Mouse (Mus musculus) MEL (cell line): ENCODE results near the gene Rnf19b. TPM values are rescaled to one million over a fixed set of nuclear protein-coding genes. Genes with fewer than 3 reads are reported as not detected.

Experiments
- DNase-seq: peaks from one replicate; pipeline ENCODE4 v3.0.0; 2011; ENCODE audit warnings: low read depth, low spot score
- H3K27ac ChIP-seq: 2 replicates; pipeline ENCODE4 v1.5.1; 2012; ENCODE audit warnings: low read depth, mild to moderate bottlenecking, control low read depth, low read length, moderate library complexity; ENCODE audit not compliant: control insufficient read depth
- H3K27me3 ChIP-seq, 2 experiments: fragments of 150-350 bp in 1 of 2; sonication (generic) in 1 of 2; 2 replicates each; pipeline ENCODE4 v1.6.1; 2012; ENCODE audit warnings: low read length in 2 of 2, mild to moderate bottlenecking in 2 of 2, improper control_type of control experiment in 1 of 2, moderate library complexity in 1 of 2; ENCODE audit not compliant: insufficient read depth in 2 of 2, control insufficient read depth in 1 of 2
- H3K36me3 ChIP-seq, 2 experiments: 2 replicates each; pipeline ENCODE4 v1.6.1; 2012 to 2014; ENCODE audit warnings: low read length in 2 of 2, improper control_type of control experiment in 1 of 2, inconsistent platforms in 1 of 2, mild to moderate bottlenecking in 1 of 2; ENCODE audit not compliant: insufficient read depth in 2 of 2, control insufficient read depth in 1 of 2
- H3K4me1 ChIP-seq, 2 experiments: fragments of 150-350 bp in 1 of 2; sonication (generic) in 1 of 2; 2 replicates each; pipeline ENCODE4 v1.6.1; 2012; ENCODE audit warnings: low read length in 2 of 2, improper control_type of control experiment in 1 of 2, mild to moderate bottlenecking in 1 of 2; ENCODE audit not compliant: insufficient read depth in 2 of 2, control insufficient read depth in 1 of 2
- H3K4me3 ChIP-seq, 2 experiments: fragments of 150-350 bp in 1 of 2; sonication (generic) in 1 of 2; 2 replicates each; pipeline ENCODE4 v1.5.1; 2012; ENCODE audit warnings: low read depth in 2 of 2, low read length in 2 of 2, mild to moderate bottlenecking in 2 of 2, moderate library complexity in 2 of 2, control low read depth in 1 of 2, improper control_type of control experiment in 1 of 2; ENCODE audit not compliant: control insufficient read depth in 1 of 2, insufficient read depth in 1 of 2
- H3K79me2 ChIP-seq: 2 replicates; pipeline ENCODE4 v1.6.1; 2012; ENCODE audit warnings: mild to moderate bottlenecking, low read length, moderate library complexity; ENCODE audit not compliant: control insufficient read depth, poor library complexity, insufficient read depth
- H3K9ac ChIP-seq: 2 replicates; pipeline ENCODE4 v1.6.1; 2012; ENCODE audit warnings: low read depth, mild to moderate bottlenecking, control low read depth, low read length, moderate library complexity; ENCODE audit not compliant: control insufficient read depth, poor library complexity, severe bottlenecking
- H3K9me3 ChIP-seq: fragments of 150-350 bp; sonication (generic); replicated peaks from 2 replicates; pipeline ENCODE4 v1.6.1; 2012; ENCODE audit warnings: mild to moderate bottlenecking, low read length, improper control_type of control experiment, moderate library complexity; ENCODE audit not compliant: insufficient read depth
- BHLHE40 ChIP-seq: IDR thresholded peaks from 2 replicates; pipeline ENCODE4 v1.6.1; 2012; ENCODE audit warnings: low read depth, mild to moderate bottlenecking, inconsistent platforms, low read length, improper control_type of control experiment, borderline replicate concordance
- CTCF ChIP-seq, 3 experiments: IDR thresholded peaks in 2 of 3; conservative IDR thresholded peaks in 1 of 3; 2 replicates each; pipeline ENCODE4 v1.5.1; 2011 to 2012; ENCODE audit warnings: low read length in 3 of 3, low read depth in 2 of 3, mild to moderate bottlenecking in 2 of 3, improper control_type of control experiment in 1 of 3, inconsistent platforms in 1 of 3, mixed read lengths in 1 of 3, moderate library complexity in 1 of 3; ENCODE audit not compliant: control insufficient read depth in 1 of 3, insufficient read depth in 1 of 3, poor library complexity in 1 of 3, severe bottlenecking in 1 of 3
- E2F4 ChIP-seq: IDR thresholded peaks from 2 replicates; pipeline ENCODE4 v1.6.1; 2011; ENCODE audit warnings: low read depth, low read length, improper control_type of control experiment, borderline replicate concordance
- ELF1 ChIP-seq: IDR thresholded peaks from 2 replicates; pipeline ENCODE4 v1.6.1; 2014; ENCODE audit warnings: low read depth, mild to moderate bottlenecking, inconsistent platforms, low read length, improper control_type of control experiment, moderate library complexity
- EP300 ChIP-seq, 2 experiments: IDR thresholded peaks; 2 replicates each; pipeline ENCODE4 v1.6.1; 2011; ENCODE audit warnings: improper control_type of control experiment in 2 of 2, low read length in 2 of 2, low read depth in 1 of 2, mild to moderate bottlenecking in 1 of 2
- GABPA ChIP-seq: IDR thresholded peaks from 2 replicates; pipeline ENCODE4 v1.6.1; 2012; ENCODE audit warnings: low read depth, mild to moderate bottlenecking, inconsistent platforms, low read length, improper control_type of control experiment, moderate library complexity
- GATA1 ChIP-seq: IDR thresholded peaks from 2 replicates; pipeline ENCODE4 v1.6.1; 2011; ENCODE audit warnings: low read depth, low read length, improper control_type of control experiment
- MAFK ChIP-seq: IDR thresholded peaks from 2 replicates; pipeline ENCODE4 v1.6.1; 2011; ENCODE audit warnings: low read depth, mild to moderate bottlenecking, low read length, improper control_type of control experiment, borderline replicate concordance
- MAZ ChIP-seq: IDR thresholded peaks from 2 replicates; pipeline ENCODE4 v1.6.1; 2012; ENCODE audit warnings: low read depth, mild to moderate bottlenecking, inconsistent platforms, low read length, improper control_type of control experiment
- MYB ChIP-seq: IDR thresholded peaks from 2 replicates; pipeline ENCODE4 v1.6.1; 2011; ENCODE audit warnings: mild to moderate bottlenecking, low read depth, low read length, improper control_type of control experiment
- MYC ChIP-seq: IDR thresholded peaks from 2 replicates; pipeline ENCODE4 v1.6.1; 2011; ENCODE audit warnings: low read depth, mild to moderate bottlenecking, low read length, improper control_type of control experiment, moderate library complexity
- POLR2AphosphoS2 ChIP-seq: IDR thresholded peaks from 2 replicates; pipeline ENCODE4 v1.6.1; 2011; ENCODE audit warnings: low read length, improper control_type of control experiment
- RAD21 ChIP-seq: IDR thresholded peaks from 2 replicates; pipeline ENCODE4 v1.6.1; 2011; ENCODE audit warnings: mild to moderate bottlenecking, low read depth, low read length, improper control_type of control experiment
- SIN3A ChIP-seq: IDR thresholded peaks from 2 replicates; pipeline ENCODE4 v1.6.1; 2012; ENCODE audit warnings: low read length, improper control_type of control experiment, inconsistent platforms
- SMC3 ChIP-seq: IDR thresholded peaks from 2 replicates; pipeline ENCODE4 v1.6.1; 2011; ENCODE audit warnings: low read depth, low read length, improper control_type of control experiment
- TAL1 ChIP-seq: IDR thresholded peaks from 2 replicates; pipeline ENCODE4 v1.6.1; 2012; ENCODE audit warnings: mild to moderate bottlenecking, inconsistent platforms, low read length, moderate library complexity, mixed read lengths
- TCF12 ChIP-seq: IDR thresholded peaks from 2 replicates; pipeline ENCODE4 v1.6.1; 2014; ENCODE audit warnings: low read depth, mild to moderate bottlenecking, inconsistent platforms, low read length, improper control_type of control experiment, moderate library complexity
- UBTF ChIP-seq: IDR thresholded peaks from 2 replicates; pipeline ENCODE4 v1.6.1; 2012; ENCODE audit warnings: low read depth, mild to moderate bottlenecking, inconsistent platforms, low read length, improper control_type of control experiment, moderate library complexity, borderline replicate concordance; ENCODE audit not compliant: insufficient read depth
- ZC3H11A ChIP-seq: IDR thresholded peaks from 2 replicates; pipeline ENCODE4 v1.6.1; 2012; ENCODE audit warnings: low read depth, mild to moderate bottlenecking, inconsistent platforms, low read length, improper control_type of control experiment
- ZKSCAN1 ChIP-seq: IDR thresholded peaks from 2 replicates; pipeline ENCODE4 v1.6.1; 2012; ENCODE audit warnings: low read depth, mild to moderate bottlenecking, inconsistent platforms, low read length, improper control_type of control experiment, moderate library complexity
- ZNF384 ChIP-seq: IDR thresholded peaks from 2 replicates; pipeline ENCODE4 v1.6.1; 2012; ENCODE audit warnings: low read depth, mild to moderate bottlenecking, inconsistent platforms, low read length, improper control_type of control experiment
- polyA plus RNA-seq, 2 experiments: library from polyadenylated mRNA; stranded (reverse) in 1 of 2; unstranded in 1 of 2; fragments of >175 nt in 1 of 2; fragments of >200 nt in 1 of 2; gene quantifications; 2 replicates each; pipeline versions ENCODE4 v1.2.1 to v1.2.4; 2012; ENCODE audit warnings: low replicate concordance in 2 of 2, low read depth in 1 of 2; ENCODE audit not compliant: insufficient read length in 2 of 2, insufficient read depth in 1 of 2, missing spikeins in 1 of 2
- total RNA-seq: library from RNA; depleted of rRNA; stranded (reverse); fragments of 300-350 nt; gene quantifications from 2 replicates; pipeline ENCODE4 v1.2.3, GENCODE M21; 2012

Gene Rnf19b
- total and polyA plus RNA-seq, 3 experiments, result 26.3 to 30.0 TPM; not detected in 1

DNA sequence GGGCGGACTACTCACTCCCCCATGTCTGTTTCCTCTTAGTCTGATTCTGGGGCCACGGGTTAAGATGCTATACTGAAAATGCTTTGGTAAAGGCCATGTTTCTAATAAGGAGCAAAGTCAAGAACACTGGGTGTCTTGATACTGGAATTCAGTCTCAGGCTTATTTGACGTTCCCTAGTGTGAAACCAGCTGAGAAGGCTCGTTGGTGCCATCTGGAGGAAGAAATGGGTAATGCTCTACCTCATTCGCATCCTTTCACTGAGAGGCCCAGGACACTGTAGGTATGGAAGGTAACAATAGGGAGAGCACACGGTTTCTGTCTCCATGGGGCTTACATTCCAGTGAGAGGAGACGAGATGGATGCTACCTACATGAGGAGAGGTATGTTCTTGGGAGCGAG lies 28.0 kb downstream of the Rnf19b start:
- H3K9ac ChIP-seq, result no peak overlapping the region
- H3K79me2 ChIP-seq, result no peaks in the 10 kb centered on the region
- H3K36me3 ChIP-seq, result peaks cover 0 to 7% of the 10 kb centered on the region in 2 experiments; a peak in 2 of 4 replicates
- H3K27me3 ChIP-seq, result no peaks in the 10 kb centered on the region
- peak; percentile 98 for TF ChIP-seq ZC3H11A
- no peak for TF ChIP-seq MAFK
- peak; percentile 98 for TF ChIP-seq RAD21
- TF ChIP-seq EP300 (IDR thresholded peaks at IDR 0.05; ENCODE audit: low read depth in 1 of 2, low read length in 2 of 2), result no peak
- peak; percentile 76 to 99 (median 97) for TF ChIP-seq CTCF (IDR thresholded peaks at IDR 0.05 in 2 of 3, conservative IDR thresholded peaks at IDR 0.05 in 1 of 3; ENCODE audit: control insufficient read depth in 1 of 3, insufficient read depth in 1 of 3, low read depth in 2 of 3, low read length in 3 of 3, poor library complexity in 1 of 3, severe bottlenecking in 1 of 3)
- TF ChIP-seq SMC3, result peak; percentile 99
- peak; percentile 38; the same call in 1 of the 2 replicates for TF ChIP-seq SIN3A
- TF ChIP-seq, all 39 proteins: peak for 5
- Histone ChIP-seq H3K4me1 (peaks cover 0 to 6% of the 10 kb centered on the region in 2 experiments; a peak in 2 of 4 replicates), H3K4me3 (no peak overlapping the region), H3K9me3 (no peaks in the 10 kb centered on the region), H3K27ac (no peak overlapping the region)
- DNase-seq, result peak; percentile 78

DNA sequence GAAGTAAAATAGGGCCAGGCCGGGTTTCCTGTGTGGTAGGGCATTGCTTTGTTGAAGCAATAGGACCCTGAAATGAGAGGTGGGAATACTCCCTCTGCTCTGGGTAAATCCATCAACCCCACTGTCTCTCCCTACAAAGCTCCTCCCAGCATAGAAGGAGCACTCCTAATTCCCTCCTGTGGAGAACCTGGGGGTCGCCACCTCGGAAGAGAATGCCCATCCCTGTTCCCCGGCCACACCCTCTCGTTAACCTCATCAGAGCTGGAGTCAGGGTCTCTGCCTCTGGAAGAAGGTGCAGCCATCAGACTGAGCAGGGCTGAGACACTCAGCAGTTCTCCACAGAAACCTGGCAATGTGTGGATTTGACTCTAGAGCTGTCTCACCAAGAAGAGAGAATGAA lies 29.8 kb downstream of the Rnf19b start:
- Histone ChIP-seq H3K27ac (no peak overlapping the region), H3K27me3 (no peaks in the 10 kb centered on the region), H3K4me3 (no peak overlapping the region), H3K36me3 (no peaks in the 10 kb centered on the region), H3K4me1 (no peaks in the 10 kb centered on the region; a peak in 1 of 4 replicates), H3K9me3 (no peaks in the 10 kb centered on the region)
- no peak for DNase-seq
- TF ChIP-seq TAL1 (no peak), BHLHE40 (no peak), POLR2AphosphoS2 (no peak), SMC3 (no peak), MYC (no peak), GABPA (no peak), E2F4 (no peak), GATA1 (no peak), ELF1 (no peak), MAZ (no peak), EP300 (IDR thresholded peaks at IDR 0.05; ENCODE audit: low read depth in 1 of 2, low read length in 2 of 2) (no peak), TCF12 (no peak), MYB (no peak), MAFK (no peak), ZNF384 (no peak), ZKSCAN1 (no peak), UBTF (no peak)
- TF ChIP-seq, all 39 proteins: peak for 0
- no peak overlapping the region for H3K9ac ChIP-seq
- no peaks in the 10 kb centered on the region for H3K79me2 ChIP-seq
